Mouse (Mus musculus) spleen, postnatal 14 days (tissue): ENCODE measurements at regions not wholly inside any gene's neighbourhood (a gene's known extent, or its start where the extent isn't known, plus 50 kb on each side); places are given as distances from the start of the nearest gene placed in this dataset.
A peak's percentile ranks its signal among the peaks of the same experiment; 100 is the strongest.

ENCODE experiments used
- DNase-seq, 2 experiments: peaks; one replicate each; pipeline ENCODE4 v3.0.0; 2021 to 2022; ENCODE audit warnings: low spot score in 2 of 2

DNA sequence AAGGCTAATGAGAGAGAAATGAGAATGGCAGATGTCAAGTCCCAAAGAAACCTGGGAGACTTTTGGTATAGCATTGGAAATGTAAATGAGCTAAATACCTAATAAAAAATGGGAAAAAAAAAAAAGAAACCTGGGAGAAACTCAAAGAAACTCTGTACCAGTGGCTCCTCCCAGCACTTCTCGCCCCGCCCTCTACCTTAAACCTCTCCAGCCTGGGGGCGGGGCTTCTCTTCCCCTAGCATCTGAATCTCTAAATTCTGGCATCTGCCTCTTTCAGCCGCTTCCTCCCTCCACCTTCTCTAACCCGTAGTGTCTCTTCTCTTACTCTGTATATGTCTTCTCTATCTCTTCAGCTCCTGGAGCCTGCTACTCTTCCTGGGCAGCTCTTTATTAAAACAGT, 53.2 kb downstream of the Gpr6 start:
- DNase-seq: no peak

- no peak for DNase-seq
Measured at GRCm38 (mm10) chr10:41016547-41016946, 55.5 kb downstream of the Gpr6 start.

DNA sequence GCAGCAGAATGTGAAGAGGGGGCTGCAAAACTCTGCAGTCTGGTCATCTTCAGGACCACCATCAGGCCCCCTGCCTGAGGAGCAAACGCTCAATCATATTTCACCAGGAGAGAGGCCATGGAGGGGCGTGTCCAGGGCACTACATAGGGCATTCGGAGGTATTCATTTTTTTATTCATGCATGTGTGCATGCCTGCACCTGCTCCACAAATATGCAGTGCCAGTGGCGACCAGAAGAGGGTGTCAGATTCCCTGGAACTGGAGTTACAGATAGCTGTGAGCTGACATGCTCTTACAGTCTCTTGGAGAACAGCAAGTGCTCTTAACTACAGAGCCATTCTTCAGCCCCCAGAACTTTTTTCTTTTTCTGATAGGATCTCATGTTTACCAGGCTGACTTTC, 56.4 kb downstream of the Gpr6 start:
- peak; percentile 45 to 57 for DNase-seq

DNA sequence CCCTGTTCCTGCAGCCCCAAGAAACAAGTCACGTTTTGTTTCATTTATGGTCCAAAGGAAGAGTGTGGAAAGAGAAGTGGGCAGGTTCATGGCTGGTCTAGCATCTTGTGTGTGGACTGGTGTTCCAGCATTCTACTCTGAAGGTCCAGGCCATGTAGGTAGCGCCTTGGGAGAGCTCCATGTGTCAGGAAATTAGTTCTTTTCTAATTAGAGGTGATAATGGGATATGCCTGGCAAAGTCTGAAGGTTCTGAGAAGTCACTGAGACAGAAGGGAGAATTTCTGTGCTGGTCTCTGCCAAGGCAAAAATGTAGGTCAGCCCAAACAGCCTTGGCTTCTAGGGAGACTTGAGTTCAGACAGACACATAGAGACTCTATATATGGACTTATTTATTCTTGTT, 61.5 kb downstream of the Gpr6 start:
- no peak for DNase-seq

DNA sequence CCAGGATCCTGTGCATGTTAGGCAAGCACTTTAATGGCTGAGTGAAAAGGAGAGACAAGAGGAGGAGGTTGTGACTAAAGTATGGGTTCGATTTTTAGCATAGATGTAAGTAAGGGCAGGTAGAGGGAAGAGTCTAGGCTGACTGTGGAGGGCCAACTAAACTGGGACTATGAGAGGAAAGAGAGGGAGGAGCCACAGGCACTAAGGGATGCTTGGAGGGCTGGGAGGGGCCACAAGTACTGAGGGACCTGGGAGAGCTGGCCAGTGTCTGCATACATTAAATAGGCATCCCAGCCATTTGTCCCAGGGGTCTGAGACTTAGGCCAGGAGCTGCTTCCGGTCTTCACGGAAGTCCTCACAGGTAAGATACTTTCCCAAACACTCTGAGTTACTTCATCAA, 64.2 kb downstream of the Gpr6 start:
- no peak for DNase-seq

GRCm38 (mm10) chr10:41006634-41007033, 65.5 kb downstream of the Gpr6 start:
- DNase-seq: peak; percentile 50 to 67

DNA sequence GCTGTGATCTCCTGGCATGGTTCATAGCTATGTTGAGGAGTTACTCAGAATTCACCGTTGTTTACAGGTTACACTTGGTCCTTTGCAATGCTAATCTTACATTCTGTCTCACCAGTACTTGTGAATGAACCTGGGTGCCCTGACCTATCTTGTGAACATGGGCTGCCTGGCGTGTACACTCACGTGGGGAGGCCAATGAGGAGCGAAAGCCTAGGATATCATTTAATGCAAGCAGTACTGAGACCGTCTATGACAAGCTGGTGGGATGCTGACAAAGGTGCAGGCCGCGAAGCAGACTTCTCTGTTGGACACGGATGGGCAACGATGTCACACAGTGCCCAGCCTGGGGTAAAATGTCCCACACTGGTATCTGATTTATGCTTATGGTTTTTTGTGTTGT, 66.3 kb downstream of the Gpr6 start:
- no peak for DNase-seq

DNA sequence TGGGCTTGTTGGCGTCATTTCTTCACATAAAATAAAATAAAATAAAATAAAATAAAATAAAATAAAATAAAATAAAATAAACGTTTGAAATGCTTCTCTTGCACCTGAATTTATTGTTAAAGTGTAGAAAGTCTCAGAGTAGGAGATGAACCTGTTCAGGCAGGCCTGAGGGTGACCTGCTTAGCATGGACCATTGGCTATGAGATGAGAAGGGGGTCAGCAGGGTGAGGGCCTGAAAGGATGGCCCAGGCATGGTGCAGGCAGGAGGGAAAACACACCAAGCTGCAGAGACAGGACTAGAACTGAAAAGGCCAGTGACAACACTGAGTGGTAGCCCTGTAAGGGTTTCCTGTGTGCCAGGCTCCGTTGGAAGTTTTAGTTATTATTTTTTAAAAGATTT, 67.3 kb downstream of the Gpr6 start:
- DNase-seq: no peak

DNA sequence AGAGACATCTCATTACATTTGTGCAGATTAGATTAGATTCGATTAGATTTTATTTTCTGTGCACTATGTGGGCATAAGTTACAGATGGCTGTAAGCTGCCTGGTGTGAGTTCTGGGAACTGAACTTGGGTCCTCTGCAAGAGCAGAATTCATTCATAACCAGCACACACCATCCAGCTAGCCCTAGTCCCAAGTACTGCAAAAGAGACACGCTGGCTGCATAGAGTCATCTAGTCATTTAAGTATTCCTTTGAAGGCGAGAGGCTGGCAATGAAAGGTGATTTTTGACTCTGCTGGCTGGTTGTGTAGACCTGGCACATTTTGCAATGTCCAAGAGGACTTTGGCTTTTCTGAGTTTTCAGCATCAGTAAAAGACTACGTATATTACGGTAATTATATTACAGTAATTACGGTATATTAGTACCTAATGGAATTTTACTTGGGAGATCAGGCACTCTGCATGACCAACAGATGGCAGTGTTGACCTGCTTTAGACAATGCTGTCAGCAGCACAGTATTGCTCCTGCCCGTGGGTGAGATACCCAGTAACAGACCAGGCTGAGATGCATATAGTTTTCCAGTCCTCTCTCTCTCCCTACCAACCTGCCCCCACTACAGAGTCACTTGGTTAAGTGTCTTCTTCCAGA, 67.9 kb downstream of the Gpr6 start:
- peak; percentile 26 to 63 for DNase-seq

DNA sequence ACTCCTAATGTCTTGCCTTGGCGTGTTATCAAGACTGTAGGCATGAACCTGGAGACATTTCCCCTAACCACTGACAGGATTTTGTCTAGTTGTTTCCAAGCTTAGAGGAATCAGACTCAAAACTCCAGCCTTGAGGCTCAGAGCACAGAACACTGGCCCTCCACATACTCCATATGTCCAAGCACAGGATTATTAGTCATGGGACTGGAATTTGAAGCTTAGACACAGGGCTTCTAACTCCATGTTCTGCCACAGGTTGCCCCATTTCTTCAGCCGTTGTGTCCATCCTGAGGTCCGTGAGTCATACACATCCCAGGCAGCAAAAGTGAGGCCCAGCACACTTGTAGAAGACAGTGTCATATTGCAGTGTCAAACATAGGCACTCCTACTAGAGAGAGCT, 68.9 kb downstream of the Gpr6 start:
- DNase-seq: no peak

GRCm38 (mm10) chr10:41000965-41001364, 71.1 kb downstream of the Gpr6 start:
- no peak for DNase-seq

GRCm38 (mm10) chr10:40999486-40999885, 72.6 kb downstream of the Gpr6 start:
- no peak for DNase-seq

- no peak for DNase-seq
Measured at GRCm38 (mm10) chr10:40998799-40999198, 73.3 kb downstream of the Gpr6 start.

DNA sequence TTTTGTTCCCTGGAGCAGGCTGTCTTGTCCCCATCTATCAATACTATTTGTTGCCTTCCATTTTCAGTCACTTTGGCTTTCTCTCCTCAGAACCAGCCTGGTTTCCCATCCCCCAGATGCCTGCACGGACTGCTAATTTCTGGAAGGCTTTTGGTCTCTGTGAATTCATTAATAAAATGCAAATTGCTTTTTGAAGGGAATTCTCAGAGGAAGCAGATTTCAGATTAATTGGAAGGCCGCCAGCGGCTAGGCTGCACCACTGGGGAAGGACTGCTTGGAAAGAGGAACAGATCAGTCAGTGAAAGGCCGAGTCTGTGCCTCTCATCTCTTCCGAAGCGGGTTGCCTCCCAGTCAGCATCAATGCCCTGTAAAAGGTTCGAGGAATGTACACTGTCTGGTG, 73.8 kb downstream of the Gpr6 start:
- DNase-seq: no peak

- no peak for DNase-seq
Measured at GRCm38 (mm10) chr10:40997606-40998005, 74.5 kb downstream of the Gpr6 start.
